Mouse (Mus musculus) urinary bladder, adult 18-20 months (tissue): ENCODE results near the gene Cyp4a32.
A peak's percentile ranks its signal among the peaks of the same experiment; 100 is the strongest.
"Not testable (repeated sequence)": the region's sequence is repeated elsewhere in the genome, so short reads cannot be mapped to it uniquely, and the experiment has no call there.

Experiments
- DNase-seq, 2 experiments: peaks; one replicate each; pipeline ENCODE4 v3.0.0; 2022; ENCODE audit warnings: low spot score in 2 of 2, mixed read lengths in 2 of 2

Gene Cyp4a32

DNA sequence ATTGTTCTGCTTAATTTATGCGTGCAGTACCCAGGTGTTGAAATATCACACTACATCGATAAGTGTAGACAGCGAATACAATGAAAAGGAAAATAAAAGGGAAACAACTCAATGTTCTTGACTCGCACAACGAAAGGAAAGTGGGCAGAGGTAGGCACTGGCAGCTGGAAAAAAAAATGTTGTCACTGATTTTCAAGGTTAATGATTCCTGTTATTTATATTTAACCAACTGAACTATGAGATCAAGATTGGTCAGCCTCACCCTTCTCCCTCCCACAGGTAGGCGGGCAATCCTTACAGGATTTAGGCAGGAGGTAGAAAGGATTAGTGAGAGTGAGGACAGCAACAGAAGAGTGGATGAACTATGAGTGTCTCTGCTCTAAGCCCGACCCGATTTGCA is at the start of gene Cyp4a32:
Gene Cyp4a32, plus strand, starts transcription at position 359 of the 400 bp plus-strand sequence.
- not testable (repeated sequence) for DNase-seq

DNA sequence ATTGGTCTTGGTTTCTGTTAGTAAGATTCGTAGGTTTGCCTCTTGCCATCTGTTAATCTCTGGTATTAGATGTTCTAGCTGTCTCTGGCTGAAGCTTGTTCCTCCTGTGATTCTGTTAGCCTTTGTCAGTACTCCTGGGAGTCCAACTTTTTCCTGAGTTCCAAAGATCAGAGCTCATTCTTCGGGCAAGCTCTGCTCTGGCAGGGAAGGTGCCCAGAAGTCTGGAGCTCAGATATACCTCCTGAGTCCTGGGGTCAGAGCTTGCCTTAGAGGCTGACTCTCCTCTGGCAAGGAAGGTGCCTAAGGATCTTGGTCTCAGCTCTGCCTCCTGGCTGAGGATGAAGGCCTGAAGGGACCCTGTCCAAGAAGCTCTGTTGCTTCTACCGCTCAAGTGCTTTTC is 48.0 kb upstream of the Cyp4a32 start:
- DNase-seq = no peak

DNA sequence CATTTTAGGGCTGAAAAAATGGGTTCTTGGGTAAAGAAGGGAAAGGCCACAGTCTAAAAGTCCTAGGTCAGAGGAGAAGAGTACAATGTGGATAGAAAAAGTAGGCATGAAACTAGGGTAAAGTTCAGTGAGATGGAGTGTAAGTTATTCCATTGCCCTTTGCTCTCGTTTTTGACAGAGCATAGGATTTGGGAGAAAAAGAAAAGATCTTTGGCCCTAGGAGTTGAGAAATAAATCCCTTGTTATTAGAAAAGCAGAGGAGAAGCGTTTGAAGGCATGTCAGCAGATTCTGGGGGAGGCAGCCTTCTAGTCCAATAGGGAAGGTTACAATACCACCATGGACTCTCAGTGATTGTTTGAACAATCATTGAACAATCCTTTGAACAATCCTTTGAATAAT is 45.3 kb upstream of the Cyp4a32 start:
- DNase-seq = no peak

DNA sequence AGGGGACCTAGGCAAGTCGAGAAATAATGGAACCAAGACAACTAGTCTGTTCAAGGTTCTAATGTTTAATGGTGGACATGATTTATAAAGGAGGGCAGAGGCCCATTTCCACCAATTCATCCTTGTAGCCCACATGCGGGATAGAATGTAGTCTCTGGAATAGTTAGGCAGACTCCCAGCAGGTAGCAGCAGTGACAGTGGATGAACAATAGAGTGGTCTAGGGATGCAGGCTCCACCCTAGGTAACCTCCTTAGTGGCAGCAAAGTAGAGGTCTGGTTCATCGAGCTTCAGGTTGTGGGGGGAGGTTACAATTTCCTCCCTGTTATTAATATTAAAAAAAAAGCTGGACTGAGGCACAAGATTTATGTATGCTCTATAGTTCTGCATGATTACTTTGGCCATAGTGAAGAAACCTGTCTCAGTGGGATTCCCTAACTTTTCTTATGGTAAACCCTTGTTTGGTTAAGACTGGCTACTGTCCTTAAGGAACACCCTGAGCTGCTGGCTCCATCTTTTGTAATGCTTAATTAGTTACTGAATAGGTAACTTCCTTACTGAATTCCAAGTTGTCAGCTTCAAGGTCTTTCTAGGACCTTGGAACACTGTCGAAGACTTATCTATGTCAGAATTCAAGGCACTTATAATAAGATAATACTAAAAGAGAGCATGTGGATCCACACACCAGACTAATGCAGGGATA is 42.8 kb upstream of the Cyp4a32 start:
- DNase-seq = no peak

DNA sequence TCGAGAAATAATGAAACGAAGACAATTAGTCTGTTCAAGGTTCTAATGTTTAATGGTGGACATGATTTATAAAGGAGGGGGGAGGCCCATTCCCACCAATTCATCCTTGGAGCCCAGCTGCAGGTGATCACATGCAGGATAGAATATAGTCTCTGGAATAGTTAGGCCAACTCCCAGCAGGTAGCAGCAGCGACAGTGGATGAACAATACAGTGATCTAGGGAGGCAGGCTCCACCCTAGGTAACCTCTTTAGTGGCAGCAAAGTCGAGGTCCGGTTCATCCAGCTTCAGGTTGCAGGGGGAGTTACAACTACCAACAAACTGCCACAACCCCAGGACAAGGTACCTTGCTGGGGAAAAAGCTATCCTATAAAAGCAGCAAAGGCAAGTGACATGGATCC is 39.5 kb upstream of the Cyp4a32 start:
- not testable (repeated sequence) for DNase-seq

DNA sequence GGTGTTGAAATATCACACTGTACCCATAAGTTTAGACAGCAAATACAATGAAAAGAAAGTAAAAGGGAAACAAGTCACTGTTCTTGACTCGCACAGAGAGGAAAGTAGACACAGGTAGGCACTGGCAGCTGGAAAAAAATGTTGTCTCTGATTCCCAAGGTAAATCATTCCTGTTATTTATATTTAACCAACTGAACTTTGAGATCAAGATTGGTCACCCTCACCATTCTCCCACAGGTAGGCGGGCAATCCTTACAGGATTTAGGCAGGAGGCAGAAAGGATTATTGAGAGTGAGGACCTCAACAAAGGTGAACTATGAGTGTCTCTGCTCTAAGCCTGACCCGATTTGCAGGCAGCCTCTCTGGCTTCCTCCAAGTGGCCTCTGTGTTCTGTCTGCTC is 37.4 kb upstream of the Cyp4a32 start, which contains the start of gene Cyp4a31:
Gene Cyp4a31, plus strand, starts transcription at position 249 of the 400 bp plus-strand sequence.
- DNase-seq = no peak

DNA sequence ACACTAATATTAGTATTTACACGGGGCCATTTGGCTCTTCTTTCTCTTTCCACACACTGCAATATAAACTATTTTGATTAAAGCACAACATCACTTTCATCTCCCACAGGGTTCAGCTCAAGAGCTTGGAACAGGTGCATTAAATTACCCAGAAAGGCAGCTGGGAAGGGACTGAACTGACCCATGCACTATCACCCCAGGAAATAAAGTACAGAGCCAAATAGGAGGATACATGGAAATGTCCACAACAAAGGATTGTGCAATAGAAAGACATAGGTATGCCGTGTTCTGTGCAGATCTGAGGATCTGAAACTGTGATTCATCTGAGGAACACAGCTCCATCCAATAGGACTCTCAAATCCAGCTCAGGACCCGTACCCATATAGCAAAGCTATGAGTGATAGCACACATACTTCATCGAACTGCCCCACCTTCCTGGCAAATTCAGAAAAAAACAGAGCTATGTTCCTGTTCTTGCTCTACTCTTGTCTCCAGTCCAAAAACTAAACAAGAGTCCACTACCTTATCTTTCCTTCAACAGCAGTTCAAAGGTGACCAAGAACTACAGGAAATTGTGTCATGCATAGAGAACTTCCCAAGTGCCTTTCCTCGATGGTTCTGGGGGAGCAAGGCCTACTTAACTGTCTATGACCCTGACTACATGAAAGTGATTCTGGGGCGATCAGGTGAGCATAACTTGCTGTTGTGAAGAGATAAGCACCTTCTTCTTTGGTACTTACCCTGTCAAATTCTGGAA is 36.1 kb upstream of the Cyp4a32 start:
- DNase-seq = not testable (repeated sequence)

DNA sequence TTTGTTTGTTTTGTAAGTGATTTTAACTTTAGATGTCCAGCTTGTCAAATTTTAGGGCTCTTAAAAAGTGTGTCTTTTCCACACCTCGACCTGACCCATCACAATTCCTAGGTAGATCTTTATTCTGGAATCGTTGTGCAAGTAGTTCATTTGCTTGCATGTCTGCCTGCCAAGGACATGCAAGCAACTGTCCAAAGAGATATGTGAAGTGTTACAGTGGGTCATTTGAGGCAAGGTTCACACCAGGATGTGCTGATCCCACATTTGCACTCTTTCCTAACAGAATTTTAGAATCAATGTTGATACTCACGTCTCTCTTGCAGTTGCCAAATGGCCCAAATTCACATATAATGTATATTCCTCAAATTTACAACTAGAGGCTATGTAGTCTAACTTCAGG is 25.5 kb upstream of the Cyp4a32 start:
- DNase-seq = no peak

DNA sequence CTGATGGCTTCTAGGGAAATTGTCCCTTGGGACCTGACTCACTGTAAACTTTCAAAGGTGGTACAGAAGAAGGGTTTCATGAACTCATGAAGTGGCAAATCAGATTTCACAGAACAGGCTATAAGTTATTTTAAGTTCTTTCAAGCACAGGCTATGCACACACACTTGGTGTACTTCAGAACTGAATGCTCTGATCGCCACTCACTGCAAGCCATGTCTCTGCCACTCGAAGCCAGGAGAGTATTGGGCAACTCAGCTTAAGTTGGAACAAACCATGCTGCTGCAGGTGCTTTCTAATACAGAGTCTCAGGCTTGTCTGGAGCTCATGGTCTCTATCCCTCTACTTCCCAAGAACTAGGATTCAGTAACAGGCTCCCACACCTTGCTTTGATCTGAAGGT is 25.0 kb upstream of the Cyp4a32 start:
- no peak for DNase-seq

DNA sequence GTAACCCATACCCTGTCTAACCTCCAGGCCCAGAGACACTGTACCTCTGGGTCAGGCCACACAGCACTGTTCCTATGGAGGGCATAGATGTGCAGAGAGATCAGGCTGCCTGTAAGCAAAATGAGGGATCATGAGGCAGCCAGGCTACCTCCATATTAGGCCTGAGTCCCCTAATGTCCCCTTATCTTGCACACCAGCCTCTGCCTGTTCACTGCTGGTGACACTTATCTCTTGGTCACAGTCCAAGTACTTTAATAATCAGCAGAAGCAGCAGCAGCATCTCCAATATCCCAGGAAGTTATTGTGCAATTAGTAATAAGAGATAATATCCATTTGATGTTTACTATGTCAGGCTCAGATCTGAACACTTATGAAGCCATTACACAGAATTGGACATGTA is 17.7 kb upstream of the Cyp4a32 start:
- no peak for DNase-seq

DNA sequence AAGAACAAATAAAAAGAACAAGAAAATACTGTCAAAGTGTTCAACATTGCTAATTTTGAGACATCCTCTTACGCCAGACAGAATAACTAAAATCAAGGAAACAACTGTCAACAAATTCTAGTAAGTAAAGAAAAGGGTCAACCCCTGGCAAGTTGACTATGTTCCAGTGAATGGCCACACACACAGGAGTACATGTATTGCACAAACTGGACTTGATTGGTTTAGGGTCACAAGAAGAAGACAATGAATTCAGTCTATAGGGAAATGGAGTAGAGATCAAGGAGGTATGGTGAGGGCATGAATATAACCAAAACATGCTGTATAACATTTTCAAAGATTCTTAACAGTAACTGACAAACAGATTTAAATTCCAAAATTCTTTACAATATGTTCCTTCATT is 4.4 kb upstream of the Cyp4a32 start:
- DNase-seq = no peak

DNA sequence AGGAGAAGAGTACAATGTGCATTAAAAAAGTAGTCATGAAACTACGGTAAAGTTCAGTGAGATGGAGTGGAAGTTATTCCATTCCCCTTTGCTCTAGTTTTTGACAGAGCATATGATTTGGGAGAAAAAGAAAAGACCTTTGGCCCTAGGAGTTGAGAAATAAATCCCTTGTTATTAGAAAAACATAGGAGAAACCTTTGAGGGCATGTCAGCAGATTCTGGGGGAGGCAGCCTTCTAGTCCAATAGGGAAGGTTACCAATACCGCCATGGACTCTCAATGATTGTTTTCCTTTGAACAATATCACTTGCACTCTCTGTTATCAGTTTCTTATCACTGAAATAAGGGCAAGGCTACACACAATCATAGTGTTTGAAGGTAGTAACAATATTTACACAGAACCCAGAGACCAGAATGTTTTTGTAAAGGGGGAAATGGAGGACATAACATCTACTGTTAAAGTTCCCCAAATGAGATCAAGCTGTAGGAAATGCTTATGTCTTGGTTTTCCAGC is 3.9 kb upstream of the Cyp4a32 start:
- no peak for DNase-seq

DNA sequence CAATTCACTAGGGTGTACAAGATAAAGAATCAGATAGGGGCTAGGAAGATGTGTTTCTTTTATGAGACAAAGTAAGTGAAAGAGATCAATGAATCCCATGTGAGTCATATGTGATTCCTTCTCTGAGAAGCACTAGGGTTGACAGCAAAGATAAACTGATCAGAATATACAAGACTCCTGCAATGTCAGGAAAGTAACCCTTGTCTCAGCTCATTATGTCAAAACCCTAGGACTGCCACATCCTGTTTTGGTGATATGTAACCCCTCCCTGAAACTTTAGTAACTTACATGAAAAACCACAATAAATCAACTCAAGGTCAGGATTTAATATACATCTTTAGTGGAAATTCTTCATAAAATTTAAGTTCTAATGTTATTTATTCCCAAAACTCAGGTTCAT is 13.2 kb downstream of the Cyp4a32 start:
- no peak for DNase-seq

DNA sequence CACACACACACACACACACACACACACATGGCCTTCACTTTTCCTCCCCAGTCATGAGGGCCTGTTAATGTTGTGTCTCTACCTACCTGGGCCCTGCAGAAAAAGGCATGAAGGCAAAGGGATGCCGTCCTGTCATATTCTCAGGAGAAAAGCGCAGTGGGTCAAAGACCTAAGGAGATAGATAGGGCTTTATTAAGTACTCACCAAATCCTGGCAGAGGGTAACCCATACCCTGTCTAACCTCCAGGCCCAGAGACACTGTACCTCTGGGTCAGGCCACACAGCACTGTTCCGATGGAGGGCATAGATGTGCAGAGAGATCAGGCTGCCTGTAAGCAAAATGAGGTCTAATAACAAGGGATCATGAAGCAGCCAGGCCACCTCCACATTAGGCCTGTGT is 24.8 kb downstream of the Cyp4a32 start:
- DNase-seq = not testable (repeated sequence)

DNA sequence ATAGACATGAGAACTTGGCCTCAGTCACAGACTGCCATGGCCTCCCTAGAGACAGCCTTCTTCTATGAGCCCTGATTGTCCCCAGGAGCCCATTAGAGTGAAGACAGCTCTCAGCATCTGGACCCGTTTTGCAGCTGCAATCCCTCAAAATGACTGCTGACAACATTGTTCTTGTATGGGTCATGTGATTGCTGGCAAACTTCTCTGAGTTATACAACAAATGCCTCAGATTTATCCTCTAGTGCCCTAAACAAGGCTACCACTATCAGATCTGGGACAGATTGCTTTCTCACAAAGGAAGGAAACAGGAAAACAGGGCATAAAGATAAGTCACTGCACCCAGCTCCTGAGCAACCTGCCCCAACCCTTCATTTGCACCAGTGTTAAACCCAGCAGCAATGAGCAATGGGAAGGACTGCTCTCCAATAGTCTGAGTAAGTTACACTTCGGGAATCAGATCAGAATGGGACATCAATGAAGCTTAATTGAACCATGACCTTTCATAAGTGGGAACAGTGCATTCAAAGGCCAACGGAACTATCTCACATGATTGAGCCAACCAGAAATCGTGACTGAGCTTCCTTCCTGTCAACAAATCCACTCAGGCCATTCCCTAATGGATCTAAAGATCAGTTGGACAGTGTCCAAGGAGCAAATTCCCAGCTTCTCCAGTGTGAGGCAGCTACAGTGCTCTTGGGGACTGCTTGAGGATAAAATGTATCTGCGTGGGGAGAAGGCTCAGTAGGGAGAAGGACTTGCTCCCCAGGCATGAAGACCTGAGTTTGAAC is 42.4 kb downstream of the Cyp4a32 start:
- no peak for DNase-seq

DNA sequence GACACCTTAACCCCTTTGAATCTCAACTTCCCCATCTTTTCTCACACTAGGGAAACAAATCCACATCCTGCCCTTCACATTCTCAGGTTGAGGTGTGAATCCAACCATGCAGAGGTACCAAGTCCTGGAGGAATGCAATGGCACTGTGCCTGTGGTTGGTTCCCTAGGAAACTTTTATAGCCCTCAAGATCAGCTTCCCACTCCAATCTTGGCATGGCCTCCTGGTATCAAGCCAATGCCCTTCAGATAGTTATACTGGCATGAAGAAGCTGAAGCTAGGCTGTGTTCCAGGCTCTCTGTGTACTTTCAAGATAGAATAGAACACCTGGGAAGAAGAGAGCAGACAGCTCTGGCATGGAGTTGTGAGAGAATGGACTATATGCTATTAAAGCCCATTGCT is 44.6 kb downstream of the Cyp4a32 start:
- DNase-seq = no peak

DNA sequence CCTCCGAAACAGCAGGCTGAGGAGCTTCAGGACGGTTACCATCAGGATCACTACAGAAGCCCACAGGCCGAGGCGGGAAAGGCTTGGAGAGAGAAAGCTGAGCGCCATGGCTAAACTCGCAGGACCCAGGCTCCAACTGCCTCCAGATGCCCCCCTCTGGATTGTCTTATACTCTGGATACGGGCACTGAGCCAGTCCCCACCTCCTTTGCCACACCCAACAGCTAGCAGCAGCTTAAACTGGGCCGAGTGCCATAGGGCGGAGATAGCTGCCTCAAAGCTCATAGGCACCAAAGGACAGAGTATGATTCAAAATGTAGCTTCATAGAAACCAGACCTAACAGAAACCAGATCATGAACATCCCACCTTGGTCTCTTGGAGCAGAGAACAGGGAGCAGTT is 46.8 kb downstream of the Cyp4a32 start, which contains the start of gene Cyp4b1:
Gene Cyp4b1, minus strand, starts transcription at position 144 of the 400 bp plus-strand sequence.
- peak; percentile 21 to 23 for DNase-seq

DNA sequence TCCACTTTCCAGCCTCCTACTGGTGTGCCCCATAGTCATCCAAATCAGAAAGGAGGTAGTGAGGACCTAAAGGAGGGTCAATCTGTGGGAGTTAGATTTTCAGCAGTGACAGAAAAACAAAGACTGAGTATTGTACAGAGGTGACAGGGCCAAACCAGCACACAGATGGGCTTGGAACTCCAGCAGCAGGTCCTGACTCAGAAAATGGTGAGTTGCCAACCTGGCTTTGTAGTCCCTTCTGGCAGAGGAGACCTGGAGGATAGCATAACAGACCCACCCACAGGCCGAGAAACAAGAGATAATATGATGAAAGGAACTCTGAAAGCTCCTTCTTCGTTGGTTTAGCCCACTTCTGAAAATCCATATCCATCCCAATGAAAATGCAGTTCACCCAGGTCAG is 48.0 kb downstream of the Cyp4a32 start:
- DNase-seq = no peak

DNA sequence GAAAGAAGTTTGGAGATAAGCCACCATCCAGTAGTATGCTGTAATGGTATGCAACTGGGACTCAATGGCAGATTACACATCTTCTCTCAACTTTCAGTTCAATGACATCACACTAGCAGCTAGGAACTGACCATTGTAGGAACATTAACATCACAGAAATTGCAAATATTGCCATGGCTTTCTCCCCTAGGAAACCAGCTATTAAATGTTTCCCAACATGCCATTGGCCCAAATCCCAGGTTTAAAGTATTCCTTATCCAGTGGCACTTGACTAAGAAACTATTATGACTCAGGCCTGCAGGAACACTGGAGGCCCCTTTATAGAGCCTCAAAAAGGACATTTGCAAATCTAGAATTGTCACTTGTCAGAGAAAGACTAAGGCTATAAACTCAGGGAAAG is 48.6 kb downstream of the Cyp4a32 start:
- no peak for DNase-seq

DNA sequence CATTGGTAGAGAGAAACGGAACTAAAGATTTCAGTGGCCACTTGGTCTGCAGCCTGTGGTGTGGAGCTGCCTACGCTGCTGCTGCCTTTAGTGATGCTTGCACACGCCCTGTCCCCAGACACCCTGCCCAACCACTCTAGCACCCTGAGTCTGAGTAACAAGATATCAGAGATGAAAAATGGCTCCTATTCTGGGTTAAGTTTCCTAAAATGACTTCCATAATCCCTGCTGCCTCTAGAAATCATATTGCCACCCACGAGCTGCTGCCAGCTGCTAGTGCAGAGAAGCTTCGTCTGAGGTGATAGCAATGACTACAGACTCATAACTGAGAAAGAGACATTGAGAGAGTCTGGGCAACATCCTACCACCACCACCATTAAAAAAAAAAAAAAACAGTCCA is 50.1 kb downstream of the Cyp4a32 start:
- DNase-seq = no peak

DNA sequence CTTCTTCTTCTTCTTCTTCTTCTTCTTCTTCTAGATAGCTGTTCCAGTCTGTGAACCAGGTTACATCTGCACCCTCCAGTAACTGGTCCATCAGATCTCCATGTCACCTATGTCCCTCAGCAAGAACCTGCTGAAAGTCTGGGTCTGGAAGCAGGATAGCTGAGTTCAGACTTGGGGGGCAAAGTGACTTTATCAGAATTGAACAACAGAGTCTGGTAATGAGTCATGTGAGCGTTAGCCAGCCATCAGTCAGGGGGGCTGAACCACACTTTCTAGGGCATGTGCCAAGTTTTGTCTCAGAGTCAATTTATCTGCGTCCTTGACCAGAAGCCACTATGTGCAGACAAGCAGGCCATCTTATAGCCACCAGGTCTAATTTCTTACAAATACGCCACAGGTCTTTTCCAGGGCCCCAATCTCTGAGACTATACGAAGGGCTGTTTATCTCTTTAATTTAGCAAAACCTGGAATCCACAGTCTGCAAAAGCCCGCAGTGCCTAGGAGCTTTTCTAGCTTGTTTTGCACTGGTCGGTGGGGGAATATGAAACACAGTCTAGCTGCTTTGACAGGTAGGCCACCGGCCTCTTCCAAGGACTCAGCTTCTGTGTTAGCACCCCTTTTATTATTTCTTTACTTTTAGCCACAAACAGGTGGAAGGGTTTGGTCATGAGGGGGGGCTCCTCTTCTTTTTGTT is 55.2 kb downstream of the Cyp4a32 start:
- not testable (repeated sequence) for DNase-seq

DNA sequence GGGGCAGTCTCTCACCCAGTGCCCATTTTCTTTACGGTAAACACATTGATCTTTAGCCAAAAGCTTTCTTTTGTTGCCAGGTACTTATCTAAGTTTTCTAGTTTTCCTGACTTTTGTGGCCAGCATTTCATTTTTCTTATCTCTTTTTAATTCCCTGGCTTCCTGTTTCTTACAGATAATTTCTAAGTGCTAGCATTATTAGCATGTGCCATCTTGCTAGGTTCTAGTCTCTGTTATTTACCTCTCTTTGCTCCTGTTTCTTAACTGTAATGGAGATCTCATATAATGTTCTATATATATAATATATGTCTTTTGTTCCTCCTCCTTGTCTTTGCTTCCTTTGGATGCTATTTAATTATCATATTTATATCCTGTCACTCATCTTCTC is 55.8 kb downstream of the Cyp4a32 start:
- not testable (repeated sequence) for DNase-seq
